Mouse (Mus musculus) limb, embryonic 14.5 days (tissue): Measurements from ENCODE around the gene Pabpc4. TPM values are rescaled to one million over a fixed set of nuclear protein-coding genes. Genes with fewer than 3 reads are reported as not detected.
A peak's percentile ranks its signal among the peaks of the same experiment; 100 is the strongest.
"Not testable (repeated sequence)": the region's sequence is repeated elsewhere in the genome, so short reads cannot be mapped to it uniquely, and the experiment has no call there.

Experiments
- ATAC-seq: fragments of 200-750 bp; cut with Nextera tagmentation; 2 replicates; pipeline ENCODE4 v1.8.0; 2017; ENCODE audit warnings: low read depth, moderate number of reproducible peaks, moderate TSS enrichment; ENCODE audit not compliant: low FRiP score
- DNase-seq: peaks from one replicate; pipeline ENCODE4 v3.0.0-alpha.2; 2015; ENCODE audit warnings: low spot score
- H3K27ac ChIP-seq: fragments of 300-500 bp; sonication (generic); replicated peaks from 2 replicates; pipeline ENCODE4 v1.5.1; 2014; ENCODE audit warnings: low read depth, mild to moderate bottlenecking, low read length, moderate library complexity, mixed read lengths
- H3K27me3 ChIP-seq: fragments of 300-500 bp; sonication (generic); 2 replicates; pipeline ENCODE4 v1.6.1; 2014; ENCODE audit warnings: low read length, mixed read lengths; ENCODE audit not compliant: control insufficient read depth, insufficient read depth
- H3K36me3 ChIP-seq: fragments of 300-500 bp; sonication (generic); 2 replicates; pipeline ENCODE4 v1.6.1; 2014; ENCODE audit warnings: mild to moderate bottlenecking, low read length, moderate library complexity, mixed read lengths; ENCODE audit not compliant: control insufficient read depth, insufficient read depth
- H3K4me1 ChIP-seq: fragments of 300-500 bp; sonication (generic); 2 replicates; pipeline ENCODE4 v1.6.1; 2014; ENCODE audit warnings: antibody characterized with exemption, low read length, mixed read lengths; ENCODE audit not compliant: control insufficient read depth, insufficient read depth
- H3K4me2 ChIP-seq: fragments of 300-500 bp; sonication (generic); replicated peaks from 2 replicates; pipeline ENCODE4 v1.6.1; 2014; ENCODE audit warnings: low read depth, mild to moderate bottlenecking, low read length, moderate library complexity; ENCODE audit not compliant: severe bottlenecking
- H3K4me3 ChIP-seq: fragments of 300-500 bp; sonication (generic); replicated peaks from 2 replicates; pipeline ENCODE4 v1.5.1; 2014; ENCODE audit warnings: low read length
- H3K9ac ChIP-seq: fragments of 300-500 bp; sonication (generic); 2 replicates; pipeline ENCODE4 v1.6.1; 2014; ENCODE audit warnings: mild to moderate bottlenecking, low read depth, low read length, moderate library complexity; ENCODE audit not compliant: severe bottlenecking
- H3K9me3 ChIP-seq: fragments of 300-500 bp; sonication (generic); 2 replicates; pipeline ENCODE4 v1.6.1; 2016; ENCODE audit warnings: low read length; ENCODE audit not compliant: control insufficient read depth
- POLR2A ChIP-seq: fragments of 200-500 bp; IDR thresholded peaks from 2 replicates; pipeline ENCODE4 v1.8.0; 2012; ENCODE audit warnings: inconsistent platforms, mild to moderate bottlenecking, moderate library complexity, borderline replicate concordance; ENCODE audit not compliant: insufficient read depth, insufficient read length; ENCODE audit errors: extremely low read depth
- WGBS: fragments of 180-500 bp; shearing (Covaris S2); extraction: QIAGEN DNeasy Blood & Tissue Kit; methylation state at CpG from one replicate; pipeline ENCODE4 v1.1.7; 2014; 5-methylcytosine and 5-hydroxymethylcytosine counted together
- polyA plus RNA-seq, 2 experiments: library from polyadenylated mRNA; depleted of rRNA in 1 of 2; stranded (reverse) in 1 of 2; unstranded in 1 of 2; fragments of >200 nt; fragmentation: Nextera tagmentation in 1 of 2; extraction: Ambion mirVana in 1 of 2; gene quantifications; 2 replicates each; pipeline versions ENCODE4 v1.2.1 to v1.2.3; 2012 to 2014

Pabpc4 gene
- polyA plus RNA-seq, 2 experiments = 59.1 to 147 TPM

- no peaks in the 10 kb centered on the region for H3K4me1 ChIP-seq
- 92% methylated on average over 4 of the region's 4 CpGs for WGBS
- no peak for TF ChIP-seq POLR2A
- no peaks in the 10 kb centered on the region for H3K9me3 ChIP-seq
- H3K4me2 ChIP-seq = no peak overlapping the region
- H3K27ac ChIP-seq = no peak overlapping the region
- ATAC-seq (no peak), DNase-seq (no peak)
- no peaks in the 10 kb centered on the region for H3K27me3 ChIP-seq
- no peaks in the 10 kb centered on the region for H3K36me3 ChIP-seq
- H3K9ac ChIP-seq = no peak overlapping the region
- H3K4me3 ChIP-seq = no peak overlapping the region
Measured at GRCm38 (mm10) chr4:123333151-123333550, 71.0 kb downstream of the Pabpc4 start.

GRCm38 (mm10) chr4:123334177-123334576 lies 72.0 kb downstream of the Pabpc4 start:
- Histone ChIP-seq H3K9me3 (no peaks in the 10 kb centered on the region), H3K27me3 (no peaks in the 10 kb centered on the region), H3K27ac (no peak overlapping the region), H3K4me1 (no peaks in the 10 kb centered on the region), H3K4me3 (no peak overlapping the region), H3K9ac (no peak overlapping the region), H3K36me3 (no peaks in the 10 kb centered on the region), H3K4me2 (no peak overlapping the region)
- no peak for DNase-seq
- 40% methylated on average over 3 of the region's 3 CpGs for whole genome bisulfite sequencing
- no peak for TF ChIP-seq POLR2A
- ATAC-seq = no peak

GRCm38 (mm10) chr4:123335244-123335643 lies 73.1 kb downstream of the Pabpc4 start:
- H3K9me3 ChIP-seq, H3K36me3 ChIP-seq, H3K4me1 ChIP-seq, H3K27me3 ChIP-seq, H3K4me3 ChIP-seq, H3K9ac ChIP-seq, H3K27ac ChIP-seq, ATAC-seq, DNase-seq, H3K4me2 ChIP-seq: not testable (repeated sequence)
- WGBS = 34% methylated on average over 10 of the region's 10 CpGs

- no peak overlapping the region for H3K4me2 ChIP-seq
- WGBS = 66% methylated on average over 14 of the region's 14 CpGs
- TF ChIP-seq POLR2A = no peak
- peaks cover 9% of the 10 kb centered on the region; the same call in 1 of the 2 replicates for H3K27me3 ChIP-seq
- no peak overlapping the region for H3K9ac ChIP-seq
- H3K27ac ChIP-seq = no peak overlapping the region
- DNase-seq (no peak), ATAC-seq (no peak)
- no peaks in the 10 kb centered on the region for H3K4me1 ChIP-seq
- H3K36me3 ChIP-seq = no peaks in the 10 kb centered on the region
- no peak overlapping the region for H3K4me3 ChIP-seq
- H3K9me3 ChIP-seq = no peaks in the 10 kb centered on the region
Measured at GRCm38 (mm10) chr4:123335796-123336585, 73.8 kb downstream of the Pabpc4 start.

- ATAC-seq (peak; percentile 34; the same call in 1 of the 2 replicates), DNase-seq (peak; percentile 55)
- WGBS = 67% methylated on average over 4 of the region's 4 CpGs
- no peaks in the 10 kb centered on the region for H3K9me3 ChIP-seq
- no peak overlapping the region for H3K4me2 ChIP-seq
- H3K27me3 ChIP-seq = peaks cover 26% of the 10 kb centered on the region
- H3K36me3 ChIP-seq = no peaks in the 10 kb centered on the region
- H3K4me3 ChIP-seq = no peak overlapping the region
- H3K9ac ChIP-seq = no peak overlapping the region
- H3K4me1 ChIP-seq = peaks cover 3% of the 10 kb centered on the region; the same call in 1 of the 2 replicates
- no peak overlapping the region for H3K27ac ChIP-seq
- no peak for TF ChIP-seq POLR2A
Measured at GRCm38 (mm10) chr4:123337693-123338092, 75.5 kb downstream of the Pabpc4 start.

- no peaks in the 10 kb centered on the region for H3K9me3 ChIP-seq
- no peak overlapping the region for H3K4me2 ChIP-seq
- no peak for TF ChIP-seq POLR2A
- peaks cover 43% of the 10 kb centered on the region for H3K27me3 ChIP-seq
- ATAC-seq (no peak), DNase-seq (no peak)
- no peak overlapping the region for H3K9ac ChIP-seq
- no peak overlapping the region for H3K4me3 ChIP-seq
- H3K4me1 ChIP-seq = peaks cover 3% of the 10 kb centered on the region
- WGBS = 71% methylated on average over 5 of the region's 5 CpGs
- H3K27ac ChIP-seq = no peak overlapping the region
- no peaks in the 10 kb centered on the region for H3K36me3 ChIP-seq
Measured at GRCm38 (mm10) chr4:123340232-123340631, 78.1 kb downstream of the Pabpc4 start.
